Mouse (Mus musculus) myocyte (in vitro differentiated cells): ENCODE data around the gene Tlr12. TPM values are rescaled to one million over a fixed set of nuclear protein-coding genes. Genes with fewer than 3 reads are reported as not detected.
A peak's percentile ranks its signal among the peaks of the same experiment; 100 is the strongest.

Experiments
- H3K27me3 ChIP-seq: one replicate; pipeline ENCODE4 v1.6.1; 2011; ENCODE audit not compliant: control insufficient read depth, insufficient read depth, insufficient read length
- H3K36me3 ChIP-seq: one replicate; pipeline ENCODE4 v1.6.1; 2011; ENCODE audit not compliant: control insufficient read depth, insufficient read depth
- H3K4me2 ChIP-seq: one replicate; pipeline ENCODE4 v1.6.1; 2011; ENCODE audit warnings: low read depth, control low read depth
- H3K4me3 ChIP-seq: one replicate; pipeline ENCODE4 v1.5.1; 2011; ENCODE audit warnings: mild to moderate bottlenecking, control low read depth, moderate library complexity
- H3K79me2 ChIP-seq: one replicate; pipeline ENCODE4 v1.6.1; 2011; ENCODE audit not compliant: control insufficient read depth, insufficient read depth
- H3ac ChIP-seq: one replicate; pipeline ENCODE4 v1.6.1; 2011; ENCODE audit not compliant: control insufficient read depth, insufficient read length
- CEBPB ChIP-seq: IDR thresholded peaks from 2 replicates; pipeline ENCODE4 v1.6.1; 2011; ENCODE audit warnings: mild to moderate bottlenecking, moderate library complexity; ENCODE audit not compliant: poor library complexity, insufficient read depth, severe bottlenecking
- E2F4 ChIP-seq: IDR thresholded peaks from one replicate; pipeline ENCODE4 v1.6.1; 2011; ENCODE audit warnings: mild to moderate bottlenecking, control low read depth, moderate library complexity; ENCODE audit not compliant: insufficient read depth
- MAX ChIP-seq: IDR thresholded peaks from one replicate; pipeline ENCODE4 v1.6.1; 2011; ENCODE audit warnings: low read depth, mild to moderate bottlenecking, control low read depth
- MYOD1 ChIP-seq, 3 experiments: IDR thresholded peaks; one replicate each; pipeline ENCODE4 v1.6.1; 2011; ENCODE audit warnings: control low read depth in 2 of 3, low read depth in 2 of 3, mild to moderate bottlenecking in 2 of 3, moderate library complexity in 1 of 3; ENCODE audit not compliant: insufficient read length in 2 of 3, control insufficient read depth in 1 of 3
- MYOG ChIP-seq, 3 experiments: IDR thresholded peaks; one replicate each; pipeline ENCODE4 v1.6.1; 2011; ENCODE audit warnings: control low read depth in 2 of 3, low read depth in 2 of 3, mild to moderate bottlenecking in 2 of 3; ENCODE audit not compliant: insufficient read length in 2 of 3, control insufficient read depth in 1 of 3, insufficient read depth in 1 of 3
- POLR2A ChIP-seq: IDR thresholded peaks from one replicate; pipeline ENCODE4 v1.6.1; 2011; ENCODE audit warnings: low read depth, mild to moderate bottlenecking, control low read depth, moderate library complexity; ENCODE audit not compliant: insufficient read length
- POLR2AphosphoS2 ChIP-seq: IDR thresholded peaks from one replicate; pipeline ENCODE4 v1.6.1; 2011; ENCODE audit warnings: low read depth, control low read depth; ENCODE audit not compliant: insufficient read length
- REST ChIP-seq: IDR thresholded peaks from one replicate; pipeline ENCODE4 v1.6.1; 2011; ENCODE audit warnings: mild to moderate bottlenecking, control low read depth, moderate library complexity; ENCODE audit not compliant: insufficient read depth, insufficient read length
- SRF ChIP-seq: IDR thresholded peaks from one replicate; pipeline ENCODE4 v1.6.1; 2011; ENCODE audit warnings: low read depth; ENCODE audit not compliant: control insufficient read depth, insufficient read length
- TCF12 ChIP-seq: IDR thresholded peaks from one replicate; pipeline ENCODE4 v1.6.1; 2011; ENCODE audit warnings: mild to moderate bottlenecking, control low read depth; ENCODE audit not compliant: poor library complexity, insufficient read depth, severe bottlenecking
- TCF3 ChIP-seq: IDR thresholded peaks from one replicate; pipeline ENCODE4 v1.6.1; 2011; ENCODE audit warnings: low read depth, control low read depth; ENCODE audit not compliant: insufficient read length
- USF1 ChIP-seq: IDR thresholded peaks from one replicate; pipeline ENCODE4 v1.6.1; 2011; ENCODE audit warnings: low read depth, mild to moderate bottlenecking, control low read depth, moderate library complexity
- polyA plus RNA-seq: library from polyadenylated mRNA; unstranded; fragments of >200 nt; fragmentation: generic; extraction: Trizol; gene quantifications from one replicate; pipeline ENCODE4 v1.2.1, GENCODE M21; 2012; ENCODE audit warnings: missing spikeins

Tlr12 gene
- polyA plus RNA-seq, 1 experiment: not detected

DNA sequence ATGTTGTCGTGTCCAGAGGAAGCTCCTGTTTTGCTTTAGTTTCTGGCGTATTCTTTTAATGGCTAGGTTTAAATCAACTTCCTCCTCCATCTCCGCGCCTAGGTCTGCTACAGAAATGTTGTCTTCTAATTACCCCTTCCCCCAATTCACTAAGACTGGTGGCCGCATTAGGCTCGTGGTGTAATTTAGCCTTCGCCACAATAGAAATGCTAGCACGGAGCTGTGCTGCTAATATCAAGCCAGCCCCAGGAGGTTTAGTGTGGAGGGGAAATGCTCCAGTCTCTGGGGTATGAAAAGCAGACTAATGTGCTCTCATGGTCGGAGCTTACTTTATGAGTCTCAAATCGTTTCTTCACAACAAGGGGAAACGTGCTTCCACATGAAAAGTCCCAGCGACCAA lies 37.0 kb upstream of the Tlr12 start:
- H3K79me2 ChIP-seq: peaks cover 5% of the 10 kb centered on the region
- peak overlapping the region; percentile 43 for H3ac ChIP-seq
- H3K36me3 ChIP-seq: no peaks in the 10 kb centered on the region
- H3K4me2 ChIP-seq: peak overlapping the region; percentile 93
- TF ChIP-seq MAX (no peak), MYOG (IDR thresholded peaks at IDR 0.05; ENCODE audit: control insufficient read depth in 1 of 3, insufficient read depth in 1 of 3, insufficient read length in 2 of 3, low read depth in 2 of 3) (no peak), POLR2A (no peak), POLR2AphosphoS2 (no peak), REST (no peak), E2F4 (no peak), TCF3 (no peak), USF1 (no peak), CEBPB (no peak), SRF (no peak), MYOD1 (IDR thresholded peaks at IDR 0.05; ENCODE audit: control insufficient read depth in 1 of 3, insufficient read length in 2 of 3, low read depth in 2 of 3) (no peak), TCF12 (no peak)
- H3K4me3 ChIP-seq: peak overlapping the region; percentile 26
- H3K27me3 ChIP-seq: no peaks in the 10 kb centered on the region

DNA sequence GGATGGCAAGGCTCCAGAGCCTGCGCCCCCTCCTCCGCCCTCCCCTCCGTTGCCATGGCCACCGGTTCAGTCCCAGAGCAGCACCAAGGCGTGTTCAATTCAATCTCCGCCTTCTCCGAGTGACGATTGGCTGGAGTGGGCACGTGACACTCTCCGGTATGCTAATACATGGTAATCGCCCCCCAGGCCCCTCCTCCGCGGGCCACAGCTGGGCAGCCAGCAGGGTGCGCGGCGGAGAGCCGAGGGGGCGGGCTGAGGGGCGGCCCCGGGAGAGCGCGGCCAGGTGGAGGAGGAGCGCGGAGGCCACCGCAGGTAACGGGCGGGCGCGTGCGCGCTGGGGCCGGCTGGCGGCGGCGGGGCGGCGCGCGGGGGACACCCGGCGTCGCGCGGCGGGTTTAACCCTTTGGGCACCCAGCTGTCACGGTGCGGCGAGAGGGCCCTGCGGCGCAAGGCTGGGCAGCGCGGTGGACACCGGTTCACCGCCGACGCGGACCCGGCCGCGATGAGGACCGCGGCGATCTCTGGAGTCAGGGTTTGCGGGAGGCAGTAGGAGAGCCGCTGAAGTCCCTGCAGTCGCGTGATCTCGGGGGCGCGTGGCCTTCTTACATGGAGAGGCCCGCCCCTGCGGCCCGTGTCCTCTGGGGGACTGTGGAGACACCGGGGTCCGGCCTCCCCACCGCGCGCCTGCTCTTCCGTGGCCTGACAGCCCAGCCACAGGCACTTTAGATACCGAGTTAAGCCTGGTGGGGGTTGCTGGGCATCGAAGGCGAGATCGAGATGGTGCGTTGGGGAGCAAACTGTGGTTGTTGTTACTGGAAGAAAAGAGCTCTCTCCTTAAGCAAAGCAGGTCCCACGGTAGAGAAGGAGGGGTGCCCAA lies 36.3 kb upstream of the Tlr12 start, which contains the start of gene Phc2:
Gene Phc2 (plus strand): TSS at position 198 of the 877 bp plus-strand sequence.
- peak within 1 kb of the TSS; percentile 93 for H3K4me2 ChIP-seq
- TF ChIP-seq REST (no peak), TCF3 (no peak), MAX (no peak), MYOG (IDR thresholded peaks at IDR 0.05; ENCODE audit: control insufficient read depth in 1 of 3, insufficient read depth in 1 of 3, insufficient read length in 2 of 3, low read depth in 2 of 3) (peak in 1 of 3 experiments; percentile 36), MYOD1 (IDR thresholded peaks at IDR 0.05; ENCODE audit: control insufficient read depth in 1 of 3, insufficient read length in 2 of 3, low read depth in 2 of 3) (peak in 1 of 3 experiments; percentile 38), CEBPB (no peak), USF1 (peak; percentile 95), POLR2AphosphoS2 (no peak), SRF (no peak), E2F4 (no peak), POLR2A (peak; percentile 47), TCF12 (no peak)
- peaks cover 4% of the 10 kb centered on the region for H3K79me2 ChIP-seq
- no peaks in the 10 kb centered on the region for H3K36me3 ChIP-seq
- peak within 1 kb of the TSS; percentile 26 for H3K4me3 ChIP-seq
- H3ac ChIP-seq: peak within 1 kb of the TSS; percentile 43
- no peaks in the 10 kb centered on the region for H3K27me3 ChIP-seq

DNA sequence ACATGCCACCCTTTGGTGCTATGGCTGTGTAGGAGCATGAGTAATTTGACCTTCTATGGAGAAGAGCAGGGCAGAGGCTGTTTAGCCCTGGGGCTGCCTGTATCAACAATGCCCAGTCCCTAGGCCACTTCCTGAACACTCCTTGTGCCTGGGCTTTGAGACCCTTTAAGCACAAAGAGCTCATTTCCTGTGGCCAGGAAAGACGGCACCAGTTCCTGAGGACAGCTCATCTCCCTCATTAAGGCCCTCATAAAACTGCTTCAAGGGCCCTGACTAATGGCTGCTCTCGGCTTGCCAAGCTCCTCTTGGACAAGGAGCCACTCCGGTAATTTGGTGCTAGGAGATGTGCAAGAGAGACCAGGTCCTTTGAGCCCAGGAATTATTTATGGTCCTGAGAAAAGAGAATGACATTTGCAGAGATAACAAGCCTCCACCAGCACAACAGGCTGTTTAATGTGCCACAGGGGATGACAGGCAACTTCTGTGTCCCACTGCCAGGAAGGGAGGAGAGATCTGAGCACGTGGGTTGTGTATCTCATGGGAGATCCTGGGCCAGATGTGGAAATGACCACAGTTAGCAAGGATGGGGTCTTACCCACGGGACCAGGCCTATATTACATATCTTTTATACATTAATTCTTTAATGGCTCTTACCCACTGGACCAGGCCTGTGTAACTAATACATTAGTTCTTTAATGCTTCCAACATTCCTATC lies 34.3 kb upstream of the Tlr12 start:
- Histone ChIP-seq H3K4me2 (peak overlapping the region; percentile 12), H3K27me3 (no peaks in the 10 kb centered on the region), H3ac (no peak overlapping the region), H3K79me2 (no peaks in the 10 kb centered on the region), H3K36me3 (no peaks in the 10 kb centered on the region), H3K4me3 (no peak overlapping the region)
- TF ChIP-seq USF1 (peak; percentile 51), MYOD1 (IDR thresholded peaks at IDR 0.05; ENCODE audit: control insufficient read depth in 1 of 3, insufficient read length in 2 of 3, low read depth in 2 of 3) (peak in 1 of 3 experiments; percentile 22), E2F4 (no peak)

DNA sequence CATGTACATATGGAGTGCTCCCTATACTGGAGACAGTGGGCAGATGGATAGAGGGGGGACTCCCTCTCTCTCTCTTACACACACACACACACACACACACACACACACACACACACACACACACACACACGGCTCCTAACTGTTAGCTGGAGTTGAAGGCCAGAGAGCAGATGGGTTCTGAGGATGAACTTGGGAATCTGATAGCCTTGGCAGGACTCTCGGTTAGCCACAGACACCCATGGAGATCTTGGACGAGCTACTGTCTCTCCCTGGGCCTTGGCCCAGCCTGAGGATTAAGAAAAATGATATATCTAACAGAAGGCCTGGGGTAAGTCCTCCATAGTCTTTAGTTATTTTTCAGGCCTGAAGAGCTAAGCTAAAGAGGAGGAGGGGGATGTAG lies 33.1 kb upstream of the Tlr12 start:
- Histone ChIP-seq H3ac (no peak overlapping the region), H3K36me3 (no peaks in the 10 kb centered on the region), H3K4me3 (no peak overlapping the region), H3K27me3 (no peaks in the 10 kb centered on the region), H3K4me2 (peak overlapping the region; percentile 60), H3K79me2 (no peaks in the 10 kb centered on the region)
- TF ChIP-seq USF1 (no peak), MYOG (IDR thresholded peaks at IDR 0.05; ENCODE audit: control insufficient read depth in 1 of 3, insufficient read depth in 1 of 3, insufficient read length in 2 of 3, low read depth in 2 of 3) (peak in 1 of 3 experiments; percentile 29), MYOD1 (IDR thresholded peaks at IDR 0.05; ENCODE audit: control insufficient read depth in 1 of 3, insufficient read length in 2 of 3, low read depth in 2 of 3) (peak; percentile 48 to 64 (median 54))
